Mouse (Mus musculus) neutrophil, adult 65 days (primary cell): ENCODE data around the gene Myo3a. TPM values are rescaled to one million over a fixed set of nuclear protein-coding genes. Genes with fewer than 3 reads are reported as not detected.

Source experiments
- total RNA-seq: library from RNA; stranded (reverse); gene quantifications from 2 replicates; pipeline ENCODE4 v1.2.4, GENCODE M21; 2023

Myo3a gene
- not detected in 2 replicates for total RNA-seq

GRCm38 (mm10) chr2:22227308-22227707 is at the start of gene Myo3a:
Myo3a (plus strand) TSS chr2:22227503.

DNA sequence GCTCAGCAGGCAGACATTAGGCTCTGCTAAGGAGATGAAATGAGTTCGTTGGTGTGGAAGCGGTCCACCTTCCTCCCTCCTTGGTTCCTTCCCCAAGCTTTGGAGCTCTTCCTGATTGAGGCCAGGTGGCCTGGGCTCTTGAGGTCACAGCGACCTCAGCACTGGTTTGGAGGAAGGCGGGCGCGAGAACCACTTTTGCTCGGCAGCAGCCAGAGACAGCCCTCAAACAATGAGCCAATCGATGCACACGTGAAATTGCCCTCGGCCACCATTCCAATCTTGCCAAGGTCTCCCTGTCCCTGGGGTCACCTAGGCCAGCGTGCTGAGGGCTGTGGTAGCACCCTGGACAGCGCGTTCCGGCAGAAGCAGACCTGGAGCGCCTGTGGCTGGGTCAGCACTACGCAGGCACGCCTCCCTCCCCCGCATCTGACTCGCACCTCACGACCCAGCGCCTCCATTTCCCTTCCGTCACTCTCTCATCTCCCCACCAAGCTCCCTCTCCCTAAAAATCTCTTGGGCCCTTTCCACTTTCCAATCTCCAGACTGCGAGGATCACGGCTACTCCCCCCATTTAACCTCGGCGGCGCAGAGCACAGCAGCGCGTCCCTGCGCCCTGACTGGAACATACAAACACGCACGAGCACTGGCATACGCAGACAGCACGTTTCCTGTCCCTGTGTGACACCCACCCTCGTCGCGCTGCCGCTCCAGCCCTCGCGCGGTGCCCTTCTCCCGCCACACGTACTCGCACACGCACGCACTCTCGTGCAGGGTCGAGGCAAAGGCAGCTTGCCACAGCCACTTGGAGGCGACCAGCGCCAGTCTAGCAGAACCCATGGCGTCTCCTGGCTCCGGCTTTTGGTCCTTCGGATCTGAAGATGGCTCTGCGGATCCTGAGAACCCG is 394.8 kb downstream of the Myo3a start, which contains the start of gene Gad2:
Gad2 (plus strand) TSS at position 378 of the 904 bp plus-strand sequence.

